Comparison of ENCODE assay signal across 12 mouse cellular contexts in the genomic region with DNA sequence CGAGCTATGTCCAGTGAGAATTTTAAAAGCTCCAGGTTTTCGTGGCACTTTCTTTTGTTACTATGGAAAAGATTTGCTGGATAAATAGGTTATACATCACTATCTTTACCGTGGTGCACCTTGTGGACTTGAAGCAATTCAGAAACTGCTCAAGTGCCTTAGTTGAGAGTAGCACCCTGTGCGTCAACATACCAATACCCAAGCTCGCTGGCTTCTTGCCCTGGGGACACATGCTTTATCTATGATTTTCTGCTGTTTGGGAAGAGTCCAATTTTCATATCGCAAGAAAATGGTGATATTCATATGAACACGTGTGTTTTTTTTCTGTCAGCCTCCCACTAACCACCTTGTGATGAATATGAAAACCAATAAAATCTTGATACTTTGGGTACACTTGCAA. TPM values are rescaled to one million over a fixed set of nuclear protein-coding genes. Genes with fewer than 3 reads are reported as not detected.
A peak's percentile ranks its signal among the peaks of the same experiment; 100 is the strongest.
DNase-seq lines count a peak whose midpoint lies in the region; ATAC-seq lines count a peak whose summit lies in the region.
"Had no signal": no experiment of that assay in that cellular context is flagged by ENCODE, and none has a peak within 500 bp of the region (broad histone marks: within the 10 kb centered on the region; RNA-seq: fewer than 3 reads in every experiment).

No protein-coding gene starts in this region.

- DNase-seq in cerebellum, postnatal 10 days: peak; percentile 48 to 55
- no peak for DNase-seq in cerebellum, adult 9-11 months
- peak; percentile 31 for DNase-seq in brain, adult 2 months (ENCODE audit: low read depth, low spot score)
- no peak for DNase-seq in midbrain, embryonic 11.5 days (ENCODE audit: low spot score, missing footprints)
- DNase-seq in kidney, postnatal 25 days: no peak
- DNase-seq in heart, postnatal 4 days: no peak
- no peak for DNase-seq in gastrocnemius, postnatal 10 days
- DNase-seq: kidney, adult 11 months; lung, postnatal 14 days had no signal

- H3K9me3 ChIP-seq in hindbrain, embryonic 13.5 days: no peaks in the 10 kb centered on the region
- no peaks in the 10 kb centered on the region for H3K9me3 ChIP-seq in midbrain, embryonic 11.5 days (ENCODE audit: control insufficient read depth, low read length)

- peak overlapping the region; percentile 52 for H3K4me3 ChIP-seq in hindbrain, embryonic 13.5 days
- no peak overlapping the region for H3K4me3 ChIP-seq in midbrain, embryonic 11.5 days (ENCODE audit: low read depth, low read length)

- 0 out of 2 replicates have a peak overlapping the region, but pooled peaks have one; percentile 83 for H3K27ac ChIP-seq in hindbrain, embryonic 13.5 days
- no peak overlapping the region for H3K27ac ChIP-seq in midbrain, embryonic 11.5 days (ENCODE audit: low read depth, low read length)
- H3K27ac ChIP-seq: stomach, postnatal 0 days had no signal

- WGBS in hindbrain, embryonic 13.5 days: 28% methylated on average over 7 of the region's 7 CpGs
- WGBS in midbrain, embryonic 11.5 days: 35% methylated on average over 7 of the region's 7 CpGs

- H3K4me1 ChIP-seq in hindbrain, embryonic 13.5 days (replicated peaks): 0 out of 2 replicates have a peak, but pooled peaks cover 3% of the 10 kb centered on the region
- H3K4me1 ChIP-seq in midbrain, embryonic 11.5 days (ENCODE audit: control insufficient read depth, insufficient read depth, low read length): no peaks in the 10 kb centered on the region

- no peaks in the 10 kb centered on the region for H3K36me3 ChIP-seq in hindbrain, embryonic 13.5 days
- no peaks in the 10 kb centered on the region for H3K36me3 ChIP-seq in midbrain, embryonic 11.5 days (ENCODE audit: control insufficient read depth, insufficient read depth, low read length)

- ATAC-seq in hindbrain, embryonic 13.5 days (ENCODE audit: low FRiP score): no peak
- ATAC-seq in midbrain, embryonic 11.5 days (ENCODE audit: low FRiP score): no peak

- H3K4me2 ChIP-seq in hindbrain, embryonic 13.5 days: peak overlapping the region; percentile 59
- peak overlapping the region; percentile 50 for H3K4me2 ChIP-seq in midbrain, embryonic 11.5 days
- H3K4me2 ChIP-seq: liver, embryonic 11.5 days had no signal

- peaks cover 14% of the 10 kb centered on the region; the same call in 1 of the 2 replicates for H3K27me3 ChIP-seq in hindbrain, embryonic 13.5 days
- H3K27me3 ChIP-seq in midbrain, embryonic 11.5 days (ENCODE audit: control insufficient read depth, insufficient read depth, low read length): 0 out of 2 replicates have a peak, but pooled peaks cover 3% of the 10 kb centered on the region

- peak overlapping the region; percentile 80 for H3K9ac ChIP-seq in hindbrain, embryonic 13.5 days
- no peak overlapping the region for H3K9ac ChIP-seq in midbrain, embryonic 11.5 days (ENCODE audit: low read length)

RNA-seq across cellular contexts. Expression of gene March1, which starts 1.3 kb away (rescaled TPM):
- 35.9 and 39.6 TPM in 2 replicates for polyA plus RNA-seq in hindbrain, embryonic 13.5 days (2015; fragmentation: Nextera tagmentation; extraction: Ambion mirVana)
- polyA plus RNA-seq in midbrain, embryonic 11.5 days (2014; fragmentation: Nextera tagmentation; extraction: Ambion mirVana): 7.4 and 8.4 TPM in 2 replicates
- under 1 TPM; 0.50 to 0.52 TPM for total RNA-seq in heart, postnatal 4 days (2021)
- total RNA-seq in gastrocnemius, postnatal 10 days (2021): 1 to 10 TPM in 1 of 2 experiments, under 1 TPM in 1; 0.90 to 1.0 TPM

Comparison
In these comparisons a context has a peak if more than half of its experiments do, and no peak if none do; other contexts are left out.
1. DNase-seq: peak in cerebellum, postnatal 10 days (2 of 2) and brain, adult 2 months (single experiment); none in cerebellum, adult 9-11 months (single experiment), midbrain, embryonic 11.5 days (single experiment), kidney, postnatal 25 days (0 of 2), heart, postnatal 4 days (single experiment) and gastrocnemius, postnatal 10 days (single experiment).